Mouse (Mus musculus) ES-E14 (cell line): Measurements from ENCODE around the gene Ccp110.

Experiments
- CHD2 ChIP-seq: IDR thresholded peaks from 2 replicates; pipeline ENCODE4 v1.6.1; 2014; ENCODE audit warnings: mild to moderate bottlenecking, low read depth, low read length, inconsistent platforms
- HCFC1 ChIP-seq: IDR thresholded peaks from 2 replicates; pipeline ENCODE4 v1.6.1; 2012; ENCODE audit warnings: low read length, inconsistent platforms, borderline replicate concordance; ENCODE audit not compliant: insufficient read depth
- MAFK ChIP-seq: IDR thresholded peaks from 2 replicates; pipeline ENCODE4 v1.6.1; 2014; ENCODE audit warnings: mild to moderate bottlenecking, low read depth, low read length, inconsistent platforms; ENCODE audit not compliant: insufficient read depth
- ZNF384 ChIP-seq: IDR thresholded peaks from 2 replicates; pipeline ENCODE4 v1.6.1; 2012; ENCODE audit warnings: low read depth, low read length, inconsistent platforms

GRCm38 (mm10) chr7:118766834-118767224 is 54.5 kb downstream of the Ccp110 start:
- no peak for TF ChIP-seq MAFK
- no peak for TF ChIP-seq HCFC1
- no peak for TF ChIP-seq ZNF384
- TF ChIP-seq CHD2 = no peak
